Mouse (Mus musculus): ENCODE data around the gene Aph1a. TPM values are rescaled to one million over a fixed set of nuclear protein-coding genes. Genes with fewer than 3 reads are reported as not detected.

The Aph1a gene
- total and polyA plus RNA-seq, 2 experiments: 36.2 to 255 TPM

DNA sequence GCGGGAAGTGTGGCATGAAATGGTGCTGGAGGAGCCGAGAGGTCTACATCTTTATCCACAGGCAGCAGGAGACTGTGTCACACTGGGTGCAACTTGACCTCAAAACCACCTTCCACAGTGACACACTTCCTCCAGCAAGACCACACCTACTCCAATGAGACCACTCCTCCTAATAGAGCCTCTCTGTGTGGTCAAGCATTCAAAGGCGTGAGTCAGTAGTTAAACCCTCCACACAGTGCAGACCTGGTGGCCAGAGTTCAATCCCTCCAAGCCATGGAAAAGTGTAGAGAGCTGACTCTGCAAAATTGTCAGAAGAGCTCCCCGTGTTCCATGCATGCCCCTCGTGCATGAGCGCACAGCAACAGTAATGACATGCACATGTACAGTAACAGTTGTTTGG lies 49.0 kb downstream of the Aph1a start:
- no peak overlapping the region for H3K27ac ChIP-seq (replicated peaks; ENCODE audit: insufficient read depth, low read depth, low read length)
- DNase-seq (ENCODE audit: extremely low read depth, low read depth, low spot score): no peak
- WGBS: 90% methylated on average over 6 of the region's 6 CpGs
- TF ChIP-seq CTCF (IDR thresholded peaks at IDR 0.05; ENCODE audit: low read depth, low read length) (no peak), POLR2A (IDR thresholded peaks at IDR 0.05; ENCODE audit: extremely low read depth, insufficient read depth, low read length) (no peak)
- H3K4me3 ChIP-seq (ENCODE audit: insufficient read depth, low read depth, low read length): no peak overlapping the region
- no peaks in the 10 kb centered on the region for H3K79me2 ChIP-seq (ENCODE audit: control insufficient read depth, insufficient read depth, low read length)
- peaks cover 27% of the 10 kb centered on the region for H3K36me3 ChIP-seq (ENCODE audit: control insufficient read depth, insufficient read depth, low read length)
- no peak overlapping the region for H3K9ac ChIP-seq (ENCODE audit: low read depth, low read length)
- H3K4me1 ChIP-seq (ENCODE audit: control insufficient read depth, insufficient read depth, low read length): no peaks in the 10 kb centered on the region
- no peaks in the 10 kb centered on the region for H3K27me3 ChIP-seq (ENCODE audit: control insufficient read depth, insufficient read depth, low read length)

DNA sequence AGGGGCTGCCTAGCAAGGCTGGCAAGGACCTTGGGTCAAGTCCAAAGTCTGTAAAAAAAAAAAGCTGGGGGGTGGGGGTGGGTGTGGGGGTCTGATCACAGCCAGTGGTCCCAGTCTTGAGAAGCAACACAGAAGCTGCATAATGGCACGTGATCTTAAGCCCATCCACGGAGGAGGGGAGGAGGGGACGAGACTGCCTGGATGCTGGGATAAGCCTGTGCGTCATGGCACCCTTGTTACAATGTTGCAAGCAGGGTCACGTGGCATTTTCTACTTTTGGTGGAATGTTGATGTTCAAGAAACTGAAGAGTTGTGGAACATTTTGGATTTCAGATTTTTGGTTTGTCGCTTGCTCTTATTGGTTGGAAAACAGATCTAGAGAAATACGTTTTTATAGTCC lies 49.5 kb downstream of the Aph1a start:
- Histone ChIP-seq H3K9ac (ENCODE audit: low read depth, low read length) (no peak overlapping the region), H3K4me3 (ENCODE audit: insufficient read depth, low read depth, low read length) (no peak overlapping the region), H3K27me3 (ENCODE audit: control insufficient read depth, insufficient read depth, low read length) (no peaks in the 10 kb centered on the region), H3K4me1 (ENCODE audit: control insufficient read depth, insufficient read depth, low read length) (no peaks in the 10 kb centered on the region), H3K27ac (replicated peaks; ENCODE audit: insufficient read depth, low read depth, low read length) (no peak overlapping the region), H3K36me3 (ENCODE audit: control insufficient read depth, insufficient read depth, low read length) (peaks cover 22% of the 10 kb centered on the region), H3K79me2 (ENCODE audit: control insufficient read depth, insufficient read depth, low read length) (no peaks in the 10 kb centered on the region)
- TF ChIP-seq POLR2A (IDR thresholded peaks at IDR 0.05; ENCODE audit: extremely low read depth, insufficient read depth, low read length): no peak
- 96% methylated on average over 7 of the region's 7 CpGs for WGBS
- DNase-seq (ENCODE audit: extremely low read depth, low read depth, low spot score): no peak

- no peak for DNase-seq (ENCODE audit: extremely low read depth, low read depth, low spot score)
- H3K36me3 ChIP-seq (ENCODE audit: control insufficient read depth, insufficient read depth, low read length): peaks cover 17% of the 10 kb centered on the region
- no peak overlapping the region for H3K4me3 ChIP-seq (ENCODE audit: insufficient read depth, low read depth, low read length)
- H3K27ac ChIP-seq (replicated peaks; ENCODE audit: insufficient read depth, low read depth, low read length): no peak overlapping the region
- H3K9ac ChIP-seq (ENCODE audit: low read depth, low read length): no peak overlapping the region
- no peaks in the 10 kb centered on the region for H3K27me3 ChIP-seq (ENCODE audit: control insufficient read depth, insufficient read depth, low read length)
- TF ChIP-seq POLR2A (IDR thresholded peaks at IDR 0.05; ENCODE audit: extremely low read depth, insufficient read depth, low read length) (no peak), CTCF (IDR thresholded peaks at IDR 0.05; ENCODE audit: low read depth, low read length) (no peak)
- 76% methylated on average over 8 of the region's 8 CpGs for WGBS
- H3K4me1 ChIP-seq (ENCODE audit: control insufficient read depth, insufficient read depth, low read length): no peaks in the 10 kb centered on the region
- no peaks in the 10 kb centered on the region for H3K79me2 ChIP-seq (ENCODE audit: control insufficient read depth, insufficient read depth, low read length)
Observed at GRCm38 (mm10) chr3:95944742-95945141, 51.0 kb downstream of the Aph1a start.

- Histone ChIP-seq H3K27me3 (ENCODE audit: control insufficient read depth, insufficient read depth, low read length) (no peaks in the 10 kb centered on the region), H3K79me2 (ENCODE audit: control insufficient read depth, insufficient read depth, low read length) (no peaks in the 10 kb centered on the region), H3K4me3 (ENCODE audit: insufficient read depth, low read depth, low read length) (no peak overlapping the region), H3K36me3 (ENCODE audit: control insufficient read depth, insufficient read depth, low read length) (peaks cover 13% of the 10 kb centered on the region), H3K4me1 (ENCODE audit: control insufficient read depth, insufficient read depth, low read length) (no peaks in the 10 kb centered on the region), H3K27ac (replicated peaks; ENCODE audit: insufficient read depth, low read depth, low read length) (no peak overlapping the region), H3K9ac (ENCODE audit: low read depth, low read length) (no peak overlapping the region)
- WGBS: 93% methylated on average over 14 of the region's 14 CpGs
- DNase-seq (ENCODE audit: extremely low read depth, low read depth, low spot score): no peak
- TF ChIP-seq POLR2A (IDR thresholded peaks at IDR 0.05; ENCODE audit: extremely low read depth, insufficient read depth, low read length): no peak
- TF ChIP-seq CTCF (IDR thresholded peaks at IDR 0.05; ENCODE audit: low read depth, low read length): no peak
Observed at GRCm38 (mm10) chr3:95945731-95946240, 52.0 kb downstream of the Aph1a start.

Other genes starting within 250 kb of the Aph1a start
- gene Mcl1, start 235.2 kb upstream of the Aph1a start, total RNA-seq (2014; rRNA removed): 57.5 and 92.2 TPM in 2 replicates
- gene Mcl1, start 235.2 kb upstream of the Aph1a start, polyA plus RNA-seq (2012; rRNA removed): 38.7 and 39.4 TPM in 2 replicates
- 0.55 and 1.6 TPM in 2 replicates for gene Adamtsl4, start 206.1 kb upstream of the Aph1a start, total RNA-seq (2014; rRNA removed)
- 2.5 and 4.7 TPM in 2 replicates for gene Adamtsl4, start 206.1 kb upstream of the Aph1a start, polyA plus RNA-seq (2012; rRNA removed)
- 48.1 and 87.7 TPM in 2 replicates for gene Ecm1, start 154.4 kb upstream of the Aph1a start, total RNA-seq (2014; rRNA removed)
- gene Ecm1, start 154.4 kb upstream of the Aph1a start, polyA plus RNA-seq (2012; rRNA removed): 354 and 374 TPM in 2 replicates
- gene Tars2, start 133.8 kb upstream of the Aph1a start, total RNA-seq (2014; rRNA removed): 18.9 and 22.2 TPM in 2 replicates
- 24.6 and 26.5 TPM in 2 replicates for gene Tars2, start 133.8 kb upstream of the Aph1a start, polyA plus RNA-seq (2012; rRNA removed)
- 7.6 and 9.3 TPM in 2 replicates for gene Rprd2, start 75.1 kb upstream of the Aph1a start, total RNA-seq (2014; rRNA removed)
- gene Rprd2, start 75.1 kb upstream of the Aph1a start, polyA plus RNA-seq (2012; rRNA removed): 5.1 and 7.9 TPM in 2 replicates
- 6.5 and 7.8 TPM in 2 replicates for gene Prpf3, start 38.1 kb upstream of the Aph1a start, total RNA-seq (2014; rRNA removed)
- 4.1 and 7.4 TPM in 2 replicates for gene Prpf3, start 38.1 kb upstream of the Aph1a start, polyA plus RNA-seq (2012; rRNA removed)
- 137 and 205 TPM in 2 replicates for gene Mrps21, start 22.4 kb upstream of the Aph1a start, total RNA-seq (2014; rRNA removed)
- 39.6 and 49.3 TPM in 2 replicates for gene Mrps21, start 22.4 kb upstream of the Aph1a start, polyA plus RNA-seq (2012; rRNA removed)
- gene Ciart, start 11.7 kb upstream of the Aph1a start, total RNA-seq (2014; rRNA removed): 9.2 and 19.5 TPM in 2 replicates
- 1.4 and 1.7 TPM in 2 replicates for gene Ciart, start 11.7 kb upstream of the Aph1a start, polyA plus RNA-seq (2012; rRNA removed)
- 3.7 and 5.3 TPM in 2 replicates for gene BC028528, start 2.0 kb upstream of the Aph1a start, total RNA-seq (2014; rRNA removed)
- 0.72 and 0.98 TPM in 2 replicates for gene BC028528, start 2.0 kb upstream of the Aph1a start, polyA plus RNA-seq (2012; rRNA removed)
- gene Car14, start 10.7 kb downstream of the Aph1a start, total RNA-seq (2014; rRNA removed): 24.5 and 35.6 TPM in 2 replicates
- 47.9 and 56.8 TPM in 2 replicates for gene Car14, start 10.7 kb downstream of the Aph1a start, polyA plus RNA-seq (2012; rRNA removed)
- gene Anp32e, start 35.3 kb downstream of the Aph1a start, total RNA-seq (2014; rRNA removed): 8.5 and 11.7 TPM in 2 replicates
- 3.7 and 3.8 TPM in 2 replicates for gene Anp32e, start 35.3 kb downstream of the Aph1a start, polyA plus RNA-seq (2012; rRNA removed)
- 5.2 and 6.8 TPM in 2 replicates for gene Plekho1, start 102.0 kb downstream of the Aph1a start, total RNA-seq (2014; rRNA removed)
- gene Plekho1, start 102.0 kb downstream of the Aph1a start, polyA plus RNA-seq (2012; rRNA removed): 4.6 and 8.0 TPM in 2 replicates
- 8.9 and 10.7 TPM in 2 replicates for gene Vps45, start 164.5 kb downstream of the Aph1a start, total RNA-seq (2014; rRNA removed)
- 2.1 and 2.4 TPM in 2 replicates for gene Vps45, start 164.5 kb downstream of the Aph1a start, polyA plus RNA-seq (2012; rRNA removed)
- 8.9 and 11.9 TPM in 2 replicates for gene Otud7b, start 210.6 kb downstream of the Aph1a start, total RNA-seq (2014; rRNA removed)
- gene Otud7b, start 210.6 kb downstream of the Aph1a start, polyA plus RNA-seq (2012; rRNA removed): 5.9 and 6.8 TPM in 2 replicates